Mouse (Mus musculus) erythroblast, embryonic 14.5 days (primary cell): ENCODE measurements around the gene Sirt3. TPM values are rescaled to one million over a fixed set of nuclear protein-coding genes. Genes with fewer than 3 reads are reported as not detected.
A peak's percentile ranks its signal among the peaks of the same experiment; 100 is the strongest.

Experiments
- H3K27me3 ChIP-seq: 2 replicates; pipeline ENCODE4 v1.6.1; 2012; ENCODE audit warnings: inconsistent platforms; ENCODE audit not compliant: control insufficient read depth
- H3K36me3 ChIP-seq: 2 replicates; pipeline ENCODE4 v1.6.1; 2012; ENCODE audit warnings: mild to moderate bottlenecking, inconsistent platforms; ENCODE audit not compliant: control insufficient read depth
- H3K4me1 ChIP-seq: 2 replicates; pipeline ENCODE4 v1.6.1; 2012; ENCODE audit warnings: inconsistent platforms; ENCODE audit not compliant: control insufficient read depth
- H3K4me3 ChIP-seq: replicated peaks from 2 replicates; pipeline ENCODE3; 2012; ENCODE audit warnings: moderate library complexity, mild to moderate bottlenecking, inconsistent platforms
- H3K9me3 ChIP-seq: 2 replicates; pipeline ENCODE4 v1.6.1; 2012; ENCODE audit warnings: low read length, inconsistent platforms, mixed read lengths; ENCODE audit not compliant: control insufficient read depth
- GATA1 ChIP-seq: IDR thresholded peaks from 2 replicates; pipeline ENCODE4 v1.6.1; 2012; ENCODE audit warnings: low read length, inconsistent platforms, mixed read lengths
- TAL1 ChIP-seq: IDR thresholded peaks from 3 replicates; pipeline ENCODE4 v1.6.1; 2012; ENCODE audit warnings: low read length, inconsistent platforms, mixed read lengths
- polyA plus RNA-seq: library from polyadenylated mRNA; stranded (reverse); fragments of >175 nt; gene quantifications from 2 replicates; pipeline ENCODE4 v1.2.3, GENCODE M21; 2012

Gene Sirt3
- polyA plus RNA-seq, 1 experiment, result 1.8 TPM

- TF ChIP-seq GATA1 (no peak), TAL1 (no peak)
- Histone ChIP-seq H3K4me3 (no peak overlapping the region), H3K36me3 (no peaks in the 10 kb centered on the region; the same call in 1 of the 2 replicates), H3K9me3 (no peaks in the 10 kb centered on the region), H3K27me3 (peaks cover 6% of the 10 kb centered on the region), H3K4me1 (peaks cover 4% of the 10 kb centered on the region)
Measured at GRCm38 (mm10) chr7:140914031-140914690, 32.1 kb upstream of the Sirt3 start.

- TF ChIP-seq TAL1, result no peak
- TF ChIP-seq GATA1, result no peak
- Histone ChIP-seq H3K27me3 (peaks cover 3% of the 10 kb centered on the region), H3K36me3 (no peaks in the 10 kb centered on the region; the same call in 1 of the 2 replicates), H3K4me3 (no peak overlapping the region), H3K4me1 (peaks cover 8% of the 10 kb centered on the region), H3K9me3 (no peaks in the 10 kb centered on the region)
Measured at GRCm38 (mm10) chr7:140912846-140913482, 30.9 kb upstream of the Sirt3 start.

- Histone ChIP-seq H3K9me3 (no peaks in the 10 kb centered on the region), H3K4me3 (no peak overlapping the region), H3K4me1 (peaks cover 8% of the 10 kb centered on the region), H3K36me3 (no peaks in the 10 kb centered on the region; the same call in 1 of the 2 replicates), H3K27me3 (peaks cover 3% of the 10 kb centered on the region)
- no peak for TF ChIP-seq GATA1
- TF ChIP-seq TAL1, result no peak
Measured at GRCm38 (mm10) chr7:140912293-140912692, 30.2 kb upstream of the Sirt3 start.

- no peaks in the 10 kb centered on the region for H3K9me3 ChIP-seq
- TF ChIP-seq TAL1 (no peak), GATA1 (no peak)
- no peaks in the 10 kb centered on the region for H3K36me3 ChIP-seq
- H3K4me1 ChIP-seq, result peaks cover 8% of the 10 kb centered on the region
- peaks cover 3% of the 10 kb centered on the region for H3K27me3 ChIP-seq
- no peak overlapping the region for H3K4me3 ChIP-seq
Measured at GRCm38 (mm10) chr7:140908634-140909107, 26.6 kb upstream of the Sirt3 start.

- H3K4me3 ChIP-seq, result no peak overlapping the region
- TF ChIP-seq GATA1 (no peak), TAL1 (no peak)
- H3K4me1 ChIP-seq, result peaks cover 8% of the 10 kb centered on the region
Measured at GRCm38 (mm10) chr7:140908181-140908580, 26.1 kb upstream of the Sirt3 start.

GRCm38 (mm10) chr7:140907697-140908096, 25.6 kb upstream of the Sirt3 start:
- no peak overlapping the region for H3K4me3 ChIP-seq
- no peaks in the 10 kb centered on the region for H3K36me3 ChIP-seq
- H3K9me3 ChIP-seq, result no peaks in the 10 kb centered on the region
- TF ChIP-seq GATA1 (no peak), TAL1 (no peak)
- peaks cover 3% of the 10 kb centered on the region for H3K27me3 ChIP-seq
- peaks cover 10% of the 10 kb centered on the region for H3K4me1 ChIP-seq

More at GRCm38 (mm10) chr7:140908181-140908580, 26.1 kb upstream of the Sirt3 start:
- peaks cover 3% of the 10 kb centered on the region for H3K27me3 ChIP-seq
- H3K9me3 ChIP-seq, result no peaks in the 10 kb centered on the region
- H3K36me3 ChIP-seq, result no peaks in the 10 kb centered on the region

GRCm38 (mm10) chr7:140907131-140907530, 25.0 kb upstream of the Sirt3 start:
- Histone ChIP-seq H3K27me3 (peaks cover 3% of the 10 kb centered on the region), H3K9me3 (no peaks in the 10 kb centered on the region), H3K36me3 (no peaks in the 10 kb centered on the region), H3K4me3 (no peak overlapping the region), H3K4me1 (peaks cover 8% of the 10 kb centered on the region)
- TF ChIP-seq GATA1 (no peak), TAL1 (no peak)

GRCm38 (mm10) chr7:140905642-140906081, 23.6 kb upstream of the Sirt3 start:
- Histone ChIP-seq H3K36me3 (no peaks in the 10 kb centered on the region), H3K27me3 (peaks cover 3% of the 10 kb centered on the region), H3K9me3 (no peaks in the 10 kb centered on the region), H3K4me1 (peaks cover 8% of the 10 kb centered on the region), H3K4me3 (peak overlapping the region; percentile 43)
- TF ChIP-seq GATA1 (no peak), TAL1 (no peak)

- TF ChIP-seq GATA1, result no peak
- Histone ChIP-seq H3K9me3 (no peaks in the 10 kb centered on the region), H3K4me1 (peaks cover 1% of the 10 kb centered on the region; the same call in 1 of the 2 replicates), H3K27me3 (no peaks in the 10 kb centered on the region), H3K4me3 (no peak overlapping the region), H3K36me3 (peaks cover 17% of the 10 kb centered on the region)
Measured at GRCm38 (mm10) chr7:140903212-140903611, 21.1 kb upstream of the Sirt3 start.
